Mouse (Mus musculus): ENCODE data around the gene Bbs1.
"Not testable (repeated sequence)": the region's sequence is repeated elsewhere in the genome, so short reads cannot be mapped to it uniquely, and the experiment has no call there.

Bbs1 gene

GRCm38 (mm10) chr19:4905979-4906794 lies at the start of gene Bbs1:
TSS of gene Bbs1 (minus strand) at chr19:4906628.
- peak; percentile 64 for DNase-seq (ENCODE audit: inconsistent ontology term)

- DNase-seq (ENCODE audit: inconsistent ontology term), result not testable (repeated sequence)
Observed at GRCm38 (mm10) chr19:4948641-4949040, 42.2 kb upstream of the Bbs1 start.

GRCm38 (mm10) chr19:4945540-4945939 lies 39.1 kb upstream of the Bbs1 start:
- no peak for DNase-seq (ENCODE audit: inconsistent ontology term)

- DNase-seq (ENCODE audit: inconsistent ontology term), result no peak
Observed at GRCm38 (mm10) chr19:4943253-4943588, 36.8 kb upstream of the Bbs1 start.

GRCm38 (mm10) chr19:4942551-4943252 lies 36.3 kb upstream of the Bbs1 start, which contains the start of gene Peli3:
TSS of gene Peli3 (minus strand) at chr19:4943127.
- peak; percentile 92 for DNase-seq (ENCODE audit: inconsistent ontology term)

- peak; percentile 5 for DNase-seq (ENCODE audit: inconsistent ontology term)
Observed at GRCm38 (mm10) chr19:4937444-4938310, 31.2 kb upstream of the Bbs1 start.

GRCm38 (mm10) chr19:4936896-4937295 lies 30.5 kb upstream of the Bbs1 start:
- DNase-seq (ENCODE audit: inconsistent ontology term), result no peak

GRCm38 (mm10) chr19:4928781-4929180 lies 22.4 kb upstream of the Bbs1 start:
- DNase-seq (ENCODE audit: inconsistent ontology term), result no peak

GRCm38 (mm10) chr19:4927904-4928531 lies 21.6 kb upstream of the Bbs1 start, which contains the start of gene Dpp3:
TSS of gene Dpp3 (minus strand) at chr19:4928287.
- peak; percentile 99 for DNase-seq (ENCODE audit: inconsistent ontology term)

- DNase-seq (ENCODE audit: inconsistent ontology term), result no peak
Observed at GRCm38 (mm10) chr19:4925121-4925860, 18.9 kb upstream of the Bbs1 start.

- no peak for DNase-seq (ENCODE audit: inconsistent ontology term)
Observed at GRCm38 (mm10) chr19:4919652-4920051, 13.2 kb upstream of the Bbs1 start.

- DNase-seq (ENCODE audit: inconsistent ontology term), result no peak
Observed at GRCm38 (mm10) chr19:4916827-4917226, 10.4 kb upstream of the Bbs1 start.

GRCm38 (mm10) chr19:4915924-4916603 lies 9.6 kb upstream of the Bbs1 start:
- no peak for DNase-seq (ENCODE audit: inconsistent ontology term)

GRCm38 (mm10) chr19:4909376-4909775 lies 2.9 kb upstream of the Bbs1 start:
- no peak for DNase-seq (ENCODE audit: inconsistent ontology term)

GRCm38 (mm10) chr19:4908107-4908506 lies 1.7 kb upstream of the Bbs1 start:
- no peak for DNase-seq (ENCODE audit: inconsistent ontology term)

GRCm38 (mm10) chr19:4899888-4900287 lies 6.5 kb downstream of the Bbs1 start:
- no peak for DNase-seq (ENCODE audit: inconsistent ontology term)

GRCm38 (mm10) chr19:4898972-4899371 lies 7.5 kb downstream of the Bbs1 start:
- no peak for DNase-seq (ENCODE audit: inconsistent ontology term)

- no peak for DNase-seq (ENCODE audit: inconsistent ontology term)
Observed at GRCm38 (mm10) chr19:4896780-4897520, 9.5 kb downstream of the Bbs1 start.

GRCm38 (mm10) chr19:4891798-4892197 lies 14.6 kb downstream of the Bbs1 start:
- no peak for DNase-seq (ENCODE audit: inconsistent ontology term)

GRCm38 (mm10) chr19:4889791-4890190 lies 16.6 kb downstream of the Bbs1 start:
- no peak for DNase-seq (ENCODE audit: inconsistent ontology term)

Measured in Muller cell, postnatal 12 days (primary cell).